In genomic region chr1:153894979-153895378, GRCm38 (mm10) we compare ENCODE assay signal across 9 mouse cellular contexts. TPM values are rescaled to one million over a fixed set of nuclear protein-coding genes. Genes with fewer than 3 reads are reported as not detected.
DNase-seq lines count a peak whose midpoint lies in the region; ATAC-seq and TF ChIP-seq lines count a peak whose summit lies in the region.
"Had no signal": no experiment of that assay in that cellular context is flagged by ENCODE, and none has a peak within 500 bp of the region (broad histone marks: within the 10 kb centered on the region; RNA-seq: fewer than 3 reads in every experiment).

No protein-coding gene starts in this region.

- WGBS in hindbrain, embryonic 10.5 days = 39% methylated on average over 5 of the region's 5 CpGs
- WGBS in hindbrain, embryonic 13.5 days = 36% methylated on average over 5 of the region's 5 CpGs

- intact Hi-C loops in gastrocnemius, postnatal 36 days (cut with DNase I) = loop anchor here (1.0 kb wide), 1 partner anchor 287 kb away; no protein-coding TSS in a partner anchor

- no peak overlapping the region for H3K4me2 ChIP-seq in hindbrain, embryonic 13.5 days
- H3K4me2 ChIP-seq: neural tube, embryonic 12.5 days had no signal

- DNase-seq in hindbrain, embryonic 10.5 days (ENCODE audit: low spot score) = peak; percentile 61
- peak; percentile 66 for DNase-seq in ZHBTc4 (ENCODE audit: low read depth, low spot score)
- DNase-seq in gastrocnemius, postnatal 36 days = peak; percentile 42 to 45
- DNase-seq in layer of hippocampus, adult 9-10 months (ENCODE audit: low spot score) = peak; percentile 74
- peak; percentile 62 to 83 for DNase-seq in lung, postnatal 4 days
- DNase-seq in spleen, postnatal 14 days (ENCODE audit: low spot score in 2 of 2) = peak; percentile 33 to 60

- H3K9me3 ChIP-seq in hindbrain, embryonic 10.5 days = no peaks in the 10 kb centered on the region
- no peaks in the 10 kb centered on the region for H3K9me3 ChIP-seq in hindbrain, embryonic 13.5 days
- H3K9me3 ChIP-seq: neural tube, embryonic 12.5 days had no signal

- H3K27ac ChIP-seq in hindbrain, embryonic 10.5 days = no peak overlapping the region
- no peak overlapping the region for H3K27ac ChIP-seq in hindbrain, embryonic 13.5 days
- H3K27ac ChIP-seq in cortical plate, adult 2 months (ENCODE audit: insufficient read depth, low read length) = no peak overlapping the region
- H3K27ac ChIP-seq: neural tube, embryonic 12.5 days had no signal

- no peaks in the 10 kb centered on the region for H3K36me3 ChIP-seq in hindbrain, embryonic 10.5 days
- no peaks in the 10 kb centered on the region for H3K36me3 ChIP-seq in hindbrain, embryonic 13.5 days
- H3K36me3 ChIP-seq: neural tube, embryonic 12.5 days had no signal

- H3K4me1 ChIP-seq in hindbrain, embryonic 10.5 days (replicated peaks) = peaks cover 12% of the 10 kb centered on the region; the same call in 1 of the 2 replicates
- H3K4me1 ChIP-seq in hindbrain, embryonic 13.5 days (replicated peaks) = peaks cover 10% of the 10 kb centered on the region
- peaks cover 1% of the 10 kb centered on the region; the same call in 1 of the 2 replicates for H3K4me1 ChIP-seq in cortical plate, adult 2 months (ENCODE audit: control insufficient read depth, insufficient read depth, low read length)

- ATAC-seq in hindbrain, embryonic 13.5 days (ENCODE audit: low FRiP score) = no peak

- peak; percentile 90 for TF ChIP-seq CTCF in cortical plate, adult 2 months (IDR thresholded peaks at IDR 0.05; ENCODE audit: extremely low read depth, insufficient read depth, low read length)

- H3K27me3 ChIP-seq in hindbrain, embryonic 10.5 days (ENCODE audit: insufficient read depth, poor library complexity, severe bottlenecking) = 0 out of 2 replicates have a peak, but pooled peaks cover 5% of the 10 kb centered on the region
- H3K27me3 ChIP-seq in hindbrain, embryonic 13.5 days = peaks cover 12% of the 10 kb centered on the region; the same call in 1 of the 2 replicates
- H3K27me3 ChIP-seq: neural tube, embryonic 12.5 days had no signal

- H3K4me3 ChIP-seq in hindbrain, embryonic 10.5 days = no peak overlapping the region
- H3K4me3 ChIP-seq in hindbrain, embryonic 13.5 days = no peak overlapping the region
- no peak overlapping the region for H3K4me3 ChIP-seq in cortical plate, adult 2 months (ENCODE audit: insufficient read depth, low read length)
- H3K4me3 ChIP-seq: neural tube, embryonic 12.5 days had no signal

- TF ChIP-seq POLR2A in cortical plate, adult 2 months (IDR thresholded peaks at IDR 0.05; ENCODE audit: extremely low read depth, insufficient read depth, low read length) = no peak

- H3K9ac ChIP-seq in hindbrain, embryonic 13.5 days = no peak overlapping the region
- H3K9ac ChIP-seq: neural tube, embryonic 12.5 days had no signal

RNA-seq across cellular contexts. Expression of gene Teddm1a, which starts 3.4 kb away (rescaled TPM):
- not detected in 2 replicates for polyA plus RNA-seq in hindbrain, embryonic 10.5 days (2016; fragmentation: Nextera tagmentation; extraction: Ambion mirVana)
- polyA plus RNA-seq in hindbrain, embryonic 13.5 days (2015; fragmentation: Nextera tagmentation; extraction: Ambion mirVana) = not detected in 2 replicates
- not detected in 2 replicates for polyA plus RNA-seq in cortical plate, adult 2 months (2012; rRNA removed)
- not detected for total RNA-seq in gastrocnemius, postnatal 36 days (2021)
- polyA plus RNA-seq: neural tube, embryonic 12.5 days had no signal

RNA-seq across cellular contexts. Expression of gene Glul, which starts 4.8 kb away (rescaled TPM):
- polyA plus RNA-seq in hindbrain, embryonic 10.5 days (2016; fragmentation: Nextera tagmentation; extraction: Ambion mirVana) = 128 and 133 TPM in 2 replicates
- 150 and 164 TPM in 2 replicates for polyA plus RNA-seq in hindbrain, embryonic 13.5 days (2015; fragmentation: Nextera tagmentation; extraction: Ambion mirVana)
- 2,520 and 2,775 TPM in 2 replicates for polyA plus RNA-seq in cortical plate, adult 2 months (2012; rRNA removed)
- total RNA-seq in gastrocnemius, postnatal 36 days (2021) = 100 to 1,000 TPM; 354 to 444 TPM

RNA-seq across cellular contexts. Expression of gene Teddm2, which starts 5.0 kb away (rescaled TPM):
- 0.46 and 0.56 TPM in 2 replicates for polyA plus RNA-seq in hindbrain, embryonic 10.5 days (2016; fragmentation: Nextera tagmentation; extraction: Ambion mirVana)
- 0.96 and 1.3 TPM in 2 replicates for polyA plus RNA-seq in hindbrain, embryonic 13.5 days (2015; fragmentation: Nextera tagmentation; extraction: Ambion mirVana)
- polyA plus RNA-seq in cortical plate, adult 2 months (2012; rRNA removed) = 4.6 and 5.7 TPM in 2 replicates
- 1 to 10 TPM; 1.6 to 2.9 TPM for total RNA-seq in gastrocnemius, postnatal 36 days (2021)

RNA-seq across cellular contexts. Expression of gene Teddm1b, which starts 20.8 kb away (rescaled TPM):
- polyA plus RNA-seq in hindbrain, embryonic 10.5 days (2016; fragmentation: Nextera tagmentation; extraction: Ambion mirVana) = 0.56 and 0.58 TPM in 2 replicates
- 0.63 and 0.87 TPM in 2 replicates for polyA plus RNA-seq in hindbrain, embryonic 13.5 days (2015; fragmentation: Nextera tagmentation; extraction: Ambion mirVana)
- not detected in 2 replicates for polyA plus RNA-seq in cortical plate, adult 2 months (2012; rRNA removed)
- not detected for total RNA-seq in gastrocnemius, postnatal 36 days (2021)

RNA-seq across cellular contexts. Expression of gene Rgsl1, which starts 51.0 kb away (rescaled TPM):
- 0.10 TPM in 1 of 2 replicates, not detected in the other for polyA plus RNA-seq in hindbrain, embryonic 10.5 days (2016; fragmentation: Nextera tagmentation; extraction: Ambion mirVana)
- polyA plus RNA-seq in hindbrain, embryonic 13.5 days (2015; fragmentation: Nextera tagmentation; extraction: Ambion mirVana) = 0.08 and 0.26 TPM in 2 replicates
- 6.0 and 6.9 TPM in 2 replicates for polyA plus RNA-seq in cortical plate, adult 2 months (2012; rRNA removed)
- under 1 TPM in 1 of 2 experiments, not detected in 1; 0.23 TPM for total RNA-seq in gastrocnemius, postnatal 36 days (2021)

Comparison
In these comparisons a context has a peak if more than half of its experiments do, and no peak if none do; other contexts are left out.
1. RNA of gene Glul, which starts 4.8 kb away (polyA plus RNA-seq): 2,520 to 2,775 TPM in cortical plate, adult 2 months; 150 to 164 TPM in hindbrain, embryonic 13.5 days and 128 to 133 TPM in hindbrain, embryonic 10.5 days; every median in the first group is over 10 times any median in the second.
2. Peak in every context shown above with its lines, with median percentiles within 50 percentile points of each other: DNase-seq.